8 mouse cellular contexts compared by ENCODE assay signal in genomic region chr6:54698691-54699476, GRCm38 (mm10). TPM values are rescaled to one million over a fixed set of nuclear protein-coding genes. Genes with fewer than 3 reads are reported as not detected.
DNase-seq lines count a peak whose midpoint lies in the region; ATAC-seq and TF ChIP-seq lines count a peak whose summit lies in the region.

No protein-coding gene starts in this region.

- H3K9ac ChIP-seq in ES-E14 (ENCODE audit: insufficient read depth, low read depth, low read length, poor library complexity, severe bottlenecking), result no peak overlapping the region
- peak overlapping the region; percentile 47 for H3K9ac ChIP-seq in forebrain, embryonic 13.5 days

- peaks cover 5% of the 10 kb centered on the region; the same call in 1 of the 2 replicates for H3K4me1 ChIP-seq in heart, embryonic 10.5 days
- peaks cover 9 to 29% of the 10 kb centered on the region in 2 experiments; a peak in 3 of 4 replicates for H3K4me1 ChIP-seq in ES-E14 (ENCODE audit: control insufficient read depth in 2 of 2, insufficient read depth in 2 of 2, low read length in 2 of 2, poor library complexity in 1 of 2)
- peaks cover 37% of the 10 kb centered on the region for H3K4me1 ChIP-seq in forebrain, embryonic 13.5 days
- H3K4me1 ChIP-seq in testis, adult 2 months (ENCODE audit: control insufficient read depth, insufficient read depth, low read length), result peaks cover 10% of the 10 kb centered on the region

- no peaks in the 10 kb centered on the region for H3K36me3 ChIP-seq in heart, embryonic 10.5 days
- H3K36me3 ChIP-seq in ES-E14 (ENCODE audit: control insufficient read depth, insufficient read depth, low read length, poor library complexity, severe bottlenecking), result no peaks in the 10 kb centered on the region; the same call in 1 of the 2 replicates
- H3K36me3 ChIP-seq in forebrain, embryonic 13.5 days (ENCODE audit: poor library complexity, severe bottlenecking), result peaks cover 12% of the 10 kb centered on the region
- no peaks in the 10 kb centered on the region for H3K36me3 ChIP-seq in testis, adult 2 months (ENCODE audit: control insufficient read depth, insufficient read depth, low read length)

- H3K4me3 ChIP-seq in heart, embryonic 10.5 days, result peak overlapping the region; percentile 58
- peak overlapping the region in 1 of 2 experiments; percentile 23; a peak in 2 of 4 replicates for H3K4me3 ChIP-seq in ES-E14 (ENCODE audit: insufficient read depth in 1 of 2, low read depth in 1 of 2, low read length in 2 of 2, poor library complexity in 1 of 2, severe bottlenecking in 1 of 2)
- H3K4me3 ChIP-seq in forebrain, embryonic 13.5 days, result peak overlapping the region; percentile 40
- H3K4me3 ChIP-seq in testis, adult 2 months (ENCODE audit: control insufficient read depth, low read depth, low read length), result peak overlapping the region; percentile 87

- ATAC-seq in forebrain, embryonic 13.5 days, result peak; percentile 17

- H3K27me3 ChIP-seq in heart, embryonic 10.5 days (ENCODE audit: insufficient read depth, poor library complexity, severe bottlenecking), result peaks cover 39% of the 10 kb centered on the region
- peaks cover 12% of the 10 kb centered on the region for H3K27me3 ChIP-seq in forebrain, embryonic 13.5 days
- H3K27me3 ChIP-seq in testis, adult 2 months (ENCODE audit: control insufficient read depth, insufficient read depth, low read length), result no peaks in the 10 kb centered on the region

- H3K4me2 ChIP-seq in forebrain, embryonic 13.5 days, result peak overlapping the region; percentile 78

- TF ChIP-seq POLR2A in testis, adult 2 months (IDR thresholded peaks at IDR 0.05; ENCODE audit: control insufficient read depth, low read depth, low read length), result no peak

- in situ Hi-C loops in ES-E14 (cut with MboI; ENCODE audit: low sequenced_read_pairs in 2 of 2, unreplicated experiment in 2 of 2), result no loop called here

- no peak for TF ChIP-seq CTCF in testis, adult 2 months (IDR thresholded peaks at IDR 0.05; ENCODE audit: control insufficient read depth, insufficient read depth, insufficient replicate concordance, low read depth, low read length)

- peak; percentile 74 for DNase-seq in heart, embryonic 10.5 days (ENCODE audit: low spot score)
- no peak for DNase-seq in heart, adult 18-20 months
- no peak for DNase-seq in ES-E14 (ENCODE audit: low read depth, low spot score)
- DNase-seq in kidney, adult 18-20 months, result peak; percentile 81
- DNase-seq in lung, postnatal 36 days, result peak; percentile 10
- DNase-seq in layer of hippocampus, adult 9-11 months, result no peak

- 9% methylated on average over 24 of the region's 24 CpGs for WGBS in heart, embryonic 10.5 days
- 8% methylated on average over 24 of the region's 24 CpGs for WGBS in forebrain, embryonic 13.5 days

- no peaks in the 10 kb centered on the region for H3K9me3 ChIP-seq in heart, embryonic 10.5 days
- H3K9me3 ChIP-seq in ES-E14 (ENCODE audit: control insufficient read depth, insufficient read depth, low read depth, low read length), result no peaks in the 10 kb centered on the region
- no peaks in the 10 kb centered on the region for H3K9me3 ChIP-seq in forebrain, embryonic 13.5 days (replicated peaks)

- H3K27ac ChIP-seq in heart, embryonic 10.5 days, result peak overlapping the region; percentile 60
- H3K27ac ChIP-seq in ES-E14 (ENCODE audit: insufficient read depth, low read depth, low read length, poor library complexity, severe bottlenecking), result peak overlapping the region; percentile 3; the same call in 1 of the 2 replicates
- H3K27ac ChIP-seq in forebrain, embryonic 13.5 days, result no peak overlapping the region
- H3K27ac ChIP-seq in testis, adult 2 months (ENCODE audit: control insufficient read depth, insufficient read depth, low read depth, low read length), result 0 out of 2 replicates have a peak overlapping the region, but pooled peaks have one; percentile 40

TF ChIP-seq in ES-E14, 5 proteins besides CTCF, POLR2A, EP300 and RAD21:
- TF ChIP-seq HCFC1 (IDR thresholded peaks at IDR 0.05; ENCODE audit: borderline replicate concordance, insufficient read depth, low read length) (no peak), MAFK (IDR thresholded peaks at IDR 0.05; ENCODE audit: insufficient read depth, low read depth, low read length) (no peak), CHD2 (IDR thresholded peaks at IDR 0.05; ENCODE audit: low read depth, low read length) (no peak), ZC3H11A (IDR thresholded peaks at IDR 0.05; ENCODE audit: borderline replicate concordance, low read depth, low read length) (no peak), ZNF384 (IDR thresholded peaks at IDR 0.05; ENCODE audit: low read depth, low read length) (no peak)

RNA-seq across cellular contexts. Expression of gene Mturn, which starts 17.5 kb away (rescaled TPM):
- polyA plus RNA-seq in heart, embryonic 10.5 days (2016; fragmentation: Nextera tagmentation; extraction: Ambion mirVana), result 3.4 and 3.9 TPM in 2 replicates
- total RNA-seq in heart, adult 18-20 months (2021), result 10 to 100 TPM; 17.0 to 18.4 TPM
- 4.2 and 6.4 TPM in 2 replicates for total RNA-seq in ES-E14 (2012; rRNA removed)
- 54.3 and 55.7 TPM in 2 replicates for polyA plus RNA-seq in forebrain, embryonic 13.5 days (2015; fragmentation: Nextera tagmentation; extraction: Ambion mirVana)
- 5.6 and 7.2 TPM in 2 replicates for polyA plus RNA-seq in testis, adult 2 months (2012; rRNA removed)

Comparison
In these comparisons a context has a peak if more than half of its experiments do, and no peak if none do; other contexts are left out.
1. DNase-seq: peak in heart, embryonic 10.5 days (single experiment), kidney, adult 18-20 months (single experiment) and lung, postnatal 36 days (single experiment); none in heart, adult 18-20 months (0 of 2), ES-E14 (single experiment) and layer of hippocampus, adult 9-11 months (single experiment).